Mouse (Mus musculus) G1E (cell line): Measurements from ENCODE around the gene Sgms1. TPM values are rescaled to one million over a fixed set of nuclear protein-coding genes. Genes with fewer than 3 reads are reported as not detected.
"Not testable (repeated sequence)": the region's sequence is repeated elsewhere in the genome, so short reads cannot be mapped to it uniquely, and the experiment has no call there.

Experiments used
- ATAC-seq: 2 replicates; pipeline ENCODE4 v1.8.0; 2016; ENCODE audit warnings: mild to moderate bottlenecking; ENCODE audit not compliant: insufficient number of reproducible peaks, poor library complexity, low FRiP score, severe bottlenecking; ENCODE audit errors: extremely low read depth
- DNase-seq: peaks from one replicate; pipeline ENCODE4 v3.0.0; 2012; ENCODE audit warnings: low spot score
- H3K27me3 ChIP-seq: 2 replicates; pipeline ENCODE4 v1.6.1; 2012; ENCODE audit warnings: mild to moderate bottlenecking, low read length, inconsistent platforms; ENCODE audit not compliant: insufficient read depth
- H3K36me3 ChIP-seq: replicated peaks from 2 replicates; pipeline ENCODE3; 2012; ENCODE audit warnings: mild to moderate bottlenecking, inconsistent platforms
- H3K4me1 ChIP-seq: 2 replicates; pipeline ENCODE4 v1.6.1; 2012; ENCODE audit warnings: low read depth, low read length, inconsistent platforms, mixed read lengths; ENCODE audit not compliant: insufficient read depth
- H3K4me3 ChIP-seq: 2 replicates; pipeline ENCODE4 v1.5.1; 2012; ENCODE audit warnings: low read depth, mild to moderate bottlenecking, inconsistent platforms, low read length, moderate library complexity, mixed read lengths
- H3K9me3 ChIP-seq: replicated peaks from 2 replicates; pipeline ENCODE4 v1.6.1; 2012; ENCODE audit warnings: inconsistent platforms
- CTCF ChIP-seq: IDR thresholded peaks from 2 replicates; pipeline ENCODE4 v1.5.1; 2012; ENCODE audit warnings: low read depth, low read length, inconsistent platforms, mixed read lengths
- GATA1 ChIP-seq: IDR thresholded peaks from 2 replicates; pipeline ENCODE4 v1.6.1; 2012; ENCODE audit warnings: borderline replicate concordance, low read length, inconsistent platforms, mixed read lengths
- GATA2 ChIP-seq: IDR thresholded peaks from 2 replicates; pipeline ENCODE4 v1.6.1; 2012; ENCODE audit warnings: low read depth, low read length, inconsistent platforms, borderline replicate concordance
- POLR2AphosphoS5 ChIP-seq: IDR thresholded peaks from 2 replicates; pipeline ENCODE4 v1.6.1; 2012; ENCODE audit warnings: low read depth, low read length, inconsistent platforms; ENCODE audit not compliant: insufficient replicate concordance
- TAL1 ChIP-seq: conservative IDR thresholded peaks from 2 replicates; pipeline ENCODE4 v1.6.1; 2012; ENCODE audit warnings: low read depth, low read length, inconsistent platforms, mixed read lengths
- polyA plus RNA-seq: library from polyadenylated mRNA; stranded (reverse); fragments of >175 nt; gene quantifications from 2 replicates; pipeline ENCODE4 v1.2.3, GENCODE M21; 2012
- total RNA-seq, 2 experiments: library from RNA; stranded (forward) in 1 of 2; stranded (reverse) in 1 of 2; fragments of 200-1000 nt in 1 of 2; fragments of >200 nt in 1 of 2; fragmentation: Nextera tagmentation in 1 of 2; gene quantifications; 2 replicates each; pipeline ENCODE4 v1.2.3; 2014 to 2017

Sgms1 gene
- total and polyA plus RNA-seq, 3 experiments = 14.5 to 91.0 (median 61.2) TPM

GRCm38 (mm10) chr19:32360546-32360945 is 29.0 kb downstream of the Sgms1 start:
- H3K4me3 ChIP-seq = no peak overlapping the region
- no peaks in the 10 kb centered on the region for H3K27me3 ChIP-seq
- no peak for ATAC-seq
- no peaks in the 10 kb centered on the region for H3K9me3 ChIP-seq
- DNase-seq = no peak
- peaks cover 28% of the 10 kb centered on the region for H3K36me3 ChIP-seq
- H3K4me1 ChIP-seq = peaks cover 53% of the 10 kb centered on the region
- TF ChIP-seq TAL1 = no peak
- TF ChIP-seq GATA2 = no peak

DNA sequence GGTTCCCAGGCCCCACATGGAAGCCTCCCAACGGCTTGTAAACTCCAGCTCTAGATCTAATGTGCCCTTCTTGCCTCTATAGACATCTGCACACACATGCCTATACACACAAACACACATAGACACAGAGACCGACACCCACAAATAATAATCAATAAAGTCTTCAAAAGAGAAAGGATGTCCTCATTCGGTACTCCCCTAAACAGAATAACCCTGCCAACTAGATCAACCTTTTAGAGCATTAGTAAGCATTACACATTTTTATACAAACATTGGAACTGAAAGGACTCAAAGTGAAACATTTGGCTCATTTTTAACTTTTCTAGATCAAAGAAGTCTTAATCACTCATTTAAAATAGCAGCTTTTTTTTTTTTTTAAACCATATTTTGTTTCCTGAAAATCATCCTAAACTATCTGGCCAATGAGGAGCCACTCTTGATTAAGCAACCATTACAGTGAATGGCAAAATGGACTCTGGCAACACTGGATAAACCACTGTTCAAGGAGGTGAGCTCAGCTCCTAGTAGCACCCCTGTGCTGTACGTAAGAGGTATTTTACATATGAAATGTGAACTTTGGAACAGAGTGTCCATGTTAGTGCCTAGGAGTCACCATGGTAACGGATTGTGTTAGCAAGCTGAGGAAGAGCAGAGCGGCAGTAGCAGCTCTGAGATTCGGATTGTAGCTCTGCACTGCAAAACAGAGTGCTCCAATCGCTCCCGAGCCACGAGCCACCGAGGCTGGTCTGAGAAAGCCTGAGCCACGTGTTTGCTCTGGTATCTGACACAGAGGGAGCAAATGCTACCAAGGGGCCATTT is 30.6 kb downstream of the Sgms1 start:
- TF ChIP-seq GATA1 = no peak
- no peak for TF ChIP-seq CTCF
- TF ChIP-seq POLR2AphosphoS5 = no peak
- TF ChIP-seq TAL1 = no peak
- no peak for TF ChIP-seq GATA2
- Histone ChIP-seq H3K27me3 (no peaks in the 10 kb centered on the region), H3K4me1 (peaks cover 40% of the 10 kb centered on the region), H3K9me3 (no peaks in the 10 kb centered on the region), H3K4me3 (no peak overlapping the region), H3K36me3 (peaks cover 29% of the 10 kb centered on the region)
- no peak for DNase-seq
- no peak for ATAC-seq

DNA sequence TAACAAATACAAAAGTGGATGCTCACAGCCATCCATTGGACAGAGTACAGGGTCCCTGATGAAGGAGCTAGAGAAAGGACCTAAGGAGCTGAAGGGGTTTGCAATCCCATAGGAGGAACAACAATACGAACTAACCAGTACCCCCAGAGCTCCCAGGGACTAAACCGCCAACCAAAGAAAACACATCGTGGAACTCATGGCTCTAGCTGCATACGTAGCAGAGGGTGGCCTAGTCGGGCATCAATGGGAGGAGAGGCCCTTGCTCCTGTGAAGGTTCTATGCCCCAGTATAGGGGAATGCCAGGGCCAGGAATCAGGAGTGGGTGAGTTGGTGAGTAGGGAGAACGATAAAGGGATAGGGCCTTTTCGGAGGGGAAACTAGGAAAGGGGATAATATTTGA is 31.5 kb downstream of the Sgms1 start:
- not testable (repeated sequence) for ATAC-seq
- H3K4me1 ChIP-seq = peaks cover 34% of the 10 kb centered on the region

GRCm38 (mm10) chr19:32356166-32356565 is 33.3 kb downstream of the Sgms1 start:
- no peaks in the 10 kb centered on the region for H3K9me3 ChIP-seq
- H3K4me1 ChIP-seq = peaks cover 18% of the 10 kb centered on the region
- ATAC-seq (no peak), DNase-seq (no peak)
- no peak for TF ChIP-seq CTCF
- no peak for TF ChIP-seq GATA2
- no peak for TF ChIP-seq POLR2AphosphoS5
- no peak for TF ChIP-seq GATA1
- TF ChIP-seq TAL1 = no peak
- no peak overlapping the region for H3K4me3 ChIP-seq
- no peaks in the 10 kb centered on the region for H3K27me3 ChIP-seq
- H3K36me3 ChIP-seq = peaks cover 39% of the 10 kb centered on the region

More for the DNA sequence above, 31.5 kb downstream of the Sgms1 start:
- H3K9me3 ChIP-seq, DNase-seq, H3K27me3 ChIP-seq, H3K4me3 ChIP-seq: not testable (repeated sequence)
- H3K36me3 ChIP-seq = peaks cover 34% of the 10 kb centered on the region

GRCm38 (mm10) chr19:32353447-32353846 is 36.1 kb downstream of the Sgms1 start:
- TF ChIP-seq CTCF (no peak), TAL1 (no peak), GATA1 (no peak), POLR2AphosphoS5 (no peak)
- Histone ChIP-seq H3K36me3 (peaks cover 49% of the 10 kb centered on the region), H3K4me1 (peaks cover 10% of the 10 kb centered on the region), H3K27me3 (no peaks in the 10 kb centered on the region), H3K9me3 (no peaks in the 10 kb centered on the region), H3K4me3 (no peak overlapping the region)
- ATAC-seq (no peak), DNase-seq (no peak)

GRCm38 (mm10) chr19:32348955-32349654 is 40.4 kb downstream of the Sgms1 start:
- H3K9me3 ChIP-seq = no peaks in the 10 kb centered on the region
- peaks cover 12% of the 10 kb centered on the region for H3K4me1 ChIP-seq
- no peaks in the 10 kb centered on the region for H3K27me3 ChIP-seq
- no peak for TF ChIP-seq TAL1
- TF ChIP-seq GATA1 = no peak
- no peak for TF ChIP-seq GATA2
- TF ChIP-seq CTCF = no peak
- TF ChIP-seq POLR2AphosphoS5 = no peak
- ATAC-seq (no peak), DNase-seq (no peak)
- no peak overlapping the region for H3K4me3 ChIP-seq
- H3K36me3 ChIP-seq = peaks cover 62% of the 10 kb centered on the region
